Mouse (Mus musculus) C2C12 (cell line): ENCODE results near the gene Akap6.

Source experiments
- CTCF ChIP-seq: IDR thresholded peaks from one replicate; pipeline ENCODE4 v1.5.1; 2011; ENCODE audit not compliant: control insufficient read depth, insufficient read depth, insufficient read length
- MAX ChIP-seq: IDR thresholded peaks from one replicate; pipeline ENCODE4 v1.6.1; 2011; ENCODE audit warnings: mild to moderate bottlenecking, control low read depth
- MYOD1 ChIP-seq: IDR thresholded peaks from one replicate; pipeline ENCODE4 v1.6.1; 2011; ENCODE audit warnings: low read depth; ENCODE audit not compliant: control insufficient read depth, insufficient read length
- MYOG ChIP-seq: IDR thresholded peaks from one replicate; pipeline ENCODE4 v1.6.1; 2011; ENCODE audit not compliant: control insufficient read depth, insufficient read length; ENCODE audit errors: extremely low read depth
- USF1 ChIP-seq: IDR thresholded peaks from one replicate; pipeline ENCODE4 v1.6.1; 2011; ENCODE audit warnings: low read depth, mild to moderate bottlenecking, control low read depth, moderate library complexity

DNA sequence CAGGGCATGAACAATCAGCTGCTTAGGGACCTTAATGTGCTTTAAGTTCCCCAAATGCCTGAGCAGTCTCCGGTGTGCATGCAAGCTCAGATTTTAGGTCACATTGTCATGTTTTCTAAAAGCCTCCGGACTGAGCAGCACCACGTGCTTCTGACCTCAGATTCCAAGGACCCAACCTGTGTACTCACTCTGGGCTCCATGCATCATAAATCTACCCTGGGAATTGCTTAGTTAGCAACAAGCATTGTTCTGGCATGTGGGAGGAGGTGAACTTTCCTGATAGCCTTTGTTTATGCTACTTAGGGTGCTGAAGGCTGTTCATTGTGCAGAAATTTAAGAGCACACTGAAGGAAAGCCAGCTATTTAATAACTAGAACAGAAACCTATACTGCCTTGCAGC is 313.2 kb downstream of the Akap6 start:
- TF ChIP-seq MYOD1 (no peak), CTCF (no peak), MYOG (no peak), MAX (no peak), USF1 (no peak)
